ENCODE assay signal across 18 mouse cellular contexts in the genomic region with DNA sequence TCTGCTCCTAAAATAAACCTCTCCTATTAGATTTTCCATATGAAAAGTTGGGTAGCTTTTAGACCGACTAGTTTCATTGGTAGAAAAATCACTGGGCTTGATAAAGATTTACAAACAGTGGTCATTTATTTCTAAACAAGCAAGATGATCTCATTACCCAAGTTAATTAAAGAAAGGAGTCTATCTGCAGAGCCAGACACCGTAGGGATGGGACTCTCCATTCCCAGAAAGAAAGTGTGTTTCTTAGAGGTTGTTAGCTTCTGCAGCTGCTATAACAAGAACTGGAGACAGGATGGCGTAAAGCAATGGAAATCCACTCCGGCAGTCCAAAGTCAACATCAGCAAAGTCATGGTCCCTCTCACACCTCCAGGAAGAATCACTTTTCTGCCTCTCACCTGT.
A peak's percentile ranks its signal among the peaks of the same experiment; 100 is the strongest.
DNase-seq lines count a peak whose midpoint lies in the region; ATAC-seq and TF ChIP-seq lines count a peak whose summit lies in the region.
"Had no signal": no experiment of that assay in that cellular context is flagged by ENCODE, and none has a peak within 500 bp of the region (broad histone marks: within the 10 kb centered on the region; RNA-seq: fewer than 3 reads in every experiment).

No protein-coding gene starts in this region.

- no peak overlapping the region for H3K4me3 ChIP-seq in heart, postnatal 0 days (ENCODE audit: low read depth, low read length)
- no peak overlapping the region for H3K4me3 ChIP-seq in heart, embryonic 10.5 days
- H3K4me3 ChIP-seq in layer of hippocampus, adult 2 months = no peak overlapping the region
- no peak overlapping the region for H3K4me3 ChIP-seq in intestine, embryonic 15.5 days (replicated peaks)
- H3K4me3 ChIP-seq in intestine, postnatal 0 days (ENCODE audit: low read depth, low read length) = no peak overlapping the region
- H3K4me3 ChIP-seq: embryonic facial prominence, embryonic 15.5 days; erythroblast, embryonic 14.5 days; forebrain, embryonic 10.5 days; heart, embryonic 12.5 days had no signal

- peak overlapping the region; percentile 73; the same call in 1 of the 2 replicates for H3K27ac ChIP-seq in heart, postnatal 0 days (ENCODE audit: low read depth)
- H3K27ac ChIP-seq in heart, embryonic 10.5 days = no peak overlapping the region
- peak overlapping the region; percentile 79; the same call in 1 of the 2 replicates for H3K27ac ChIP-seq in layer of hippocampus, adult 2 months
- peak overlapping the region; percentile 78; the same call in 1 of the 2 replicates for H3K27ac ChIP-seq in intestine, embryonic 15.5 days
- H3K27ac ChIP-seq in intestine, postnatal 0 days (ENCODE audit: low read depth, low read length) = peak overlapping the region; percentile 42; the same call in 1 of the 2 replicates
- H3K27ac ChIP-seq: embryonic facial prominence, embryonic 15.5 days; forebrain, embryonic 10.5 days had no signal

- 0 out of 2 replicates have a peak, but pooled peaks cover 6% of the 10 kb centered on the region for H3K36me3 ChIP-seq in heart, postnatal 0 days (replicated peaks; ENCODE audit: control insufficient read depth, insufficient read depth, low read length)
- 0 out of 2 replicates have a peak, but pooled peaks cover 6% of the 10 kb centered on the region for H3K36me3 ChIP-seq in heart, embryonic 10.5 days
- no peaks in the 10 kb centered on the region for H3K36me3 ChIP-seq in intestine, embryonic 15.5 days
- H3K36me3 ChIP-seq in intestine, postnatal 0 days (ENCODE audit: control insufficient read depth, insufficient read depth) = no peaks in the 10 kb centered on the region
- H3K36me3 ChIP-seq: forebrain, embryonic 10.5 days; heart, embryonic 12.5 days had no signal

- no peaks in the 10 kb centered on the region for H3K9me3 ChIP-seq in heart, postnatal 0 days (replicated peaks; ENCODE audit: control insufficient read depth, low read length)
- no peaks in the 10 kb centered on the region for H3K9me3 ChIP-seq in heart, embryonic 10.5 days
- no peaks in the 10 kb centered on the region for H3K9me3 ChIP-seq in intestine, embryonic 15.5 days
- H3K9me3 ChIP-seq in intestine, postnatal 0 days (ENCODE audit: control insufficient read depth) = no peaks in the 10 kb centered on the region
- H3K9me3 ChIP-seq: embryonic facial prominence, embryonic 15.5 days; forebrain, embryonic 10.5 days; heart, embryonic 12.5 days had no signal

- no peak for TF ChIP-seq CTCF in heart, postnatal 0 days (IDR thresholded peaks at IDR 0.05; ENCODE audit: low read depth)
- no peak for TF ChIP-seq CTCF in layer of hippocampus, adult 2 months (conservative IDR thresholded peaks at IDR 0.05)
- TF ChIP-seq CTCF in intestine, postnatal 0 days (IDR thresholded peaks at IDR 0.05; ENCODE audit: low read depth) = no peak

- no peak for TF ChIP-seq EP300 in heart, postnatal 0 days (IDR thresholded peaks at IDR 0.05; ENCODE audit: low read depth)

- 80% methylated on average over 4 of the region's 4 CpGs for WGBS in heart, postnatal 0 days
- 85% methylated on average over 4 of the region's 4 CpGs for WGBS in heart, embryonic 10.5 days
- 75% methylated on average over 4 of the region's 4 CpGs for WGBS in intestine, embryonic 15.5 days
- WGBS in intestine, postnatal 0 days = 54% methylated on average over 4 of the region's 4 CpGs

- no peak for DNase-seq in heart, postnatal 0 days (ENCODE audit: low spot score)
- no peak for DNase-seq in heart, embryonic 10.5 days (ENCODE audit: low spot score)
- DNase-seq in layer of hippocampus, adult 2 months (ENCODE audit: low spot score in 2 of 2) = no peak
- no peak for DNase-seq in layer of hippocampus, postnatal 14 days (ENCODE audit: low spot score in 2 of 2)
- DNase-seq in urinary bladder, adult 18-20 months (ENCODE audit: low spot score in 2 of 2) = no peak
- DNase-seq: adrenal gland, postnatal 25 days; cerebellum, adult 2 months; cerebellum, postnatal 14 days; embryo, embryonic 11 days; heart, postnatal 14 days had no signal

- peaks cover 66% of the 10 kb centered on the region for H3K4me1 ChIP-seq in heart, postnatal 0 days (ENCODE audit: control insufficient read depth, insufficient read depth)
- peaks cover 65% of the 10 kb centered on the region for H3K4me1 ChIP-seq in heart, embryonic 10.5 days
- peaks cover 41% of the 10 kb centered on the region for H3K4me1 ChIP-seq in intestine, embryonic 15.5 days (replicated peaks)
- H3K4me1 ChIP-seq in intestine, postnatal 0 days (replicated peaks; ENCODE audit: control insufficient read depth, insufficient read depth, low read length) = peaks cover 29% of the 10 kb centered on the region

- H3K4me2 ChIP-seq in heart, postnatal 0 days (ENCODE audit: low read depth, low read length) = no peak overlapping the region
- no peak overlapping the region for H3K4me2 ChIP-seq in intestine, embryonic 15.5 days (replicated peaks)
- H3K4me2 ChIP-seq in intestine, postnatal 0 days (replicated peaks; ENCODE audit: low read depth) = no peak overlapping the region
- H3K4me2 ChIP-seq: embryonic facial prominence, embryonic 15.5 days; heart, embryonic 12.5 days had no signal

- no peaks in the 10 kb centered on the region for H3K27me3 ChIP-seq in heart, postnatal 0 days (ENCODE audit: control insufficient read depth, insufficient read depth, low read length)
- no peaks in the 10 kb centered on the region for H3K27me3 ChIP-seq in heart, embryonic 10.5 days (ENCODE audit: insufficient read depth, poor library complexity, severe bottlenecking)
- no peaks in the 10 kb centered on the region for H3K27me3 ChIP-seq in intestine, embryonic 15.5 days (replicated peaks)
- no peaks in the 10 kb centered on the region for H3K27me3 ChIP-seq in intestine, postnatal 0 days (replicated peaks; ENCODE audit: control insufficient read depth, insufficient read depth, low read length)
- H3K27me3 ChIP-seq: embryonic facial prominence, embryonic 15.5 days; heart, embryonic 12.5 days had no signal

- H3K9ac ChIP-seq in heart, postnatal 0 days (replicated peaks; ENCODE audit: low read depth, low read length) = no peak overlapping the region
- no peak overlapping the region for H3K9ac ChIP-seq in intestine, embryonic 15.5 days
- no peak overlapping the region for H3K9ac ChIP-seq in intestine, postnatal 0 days (ENCODE audit: low read depth, low read length)
- H3K9ac ChIP-seq: embryonic facial prominence, embryonic 15.5 days; heart, embryonic 12.5 days had no signal

- ATAC-seq in heart, postnatal 0 days (ENCODE audit: insufficient read depth, low read depth) = no peak
- ATAC-seq in intestine, embryonic 15.5 days = no peak
- no peak for ATAC-seq in intestine, postnatal 0 days
- ATAC-seq: forebrain, embryonic 14.5 days; hindbrain, embryonic 16.5 days had no signal
